Mouse (Mus musculus) liver, embryonic 13.5 days (tissue): ENCODE data around the gene Inafm1. TPM values are rescaled to one million over a fixed set of nuclear protein-coding genes. Genes with fewer than 3 reads are reported as not detected.

ENCODE experiments used
- polyA plus RNA-seq: library from polyadenylated mRNA; unstranded; fragments of >200 nt; fragmentation: Nextera tagmentation; extraction: Ambion mirVana; gene quantifications from 2 replicates; pipeline ENCODE4 v1.2.1, GENCODE M21; 2015

Gene Inafm1
- polyA plus RNA-seq, 1 experiment from 2014 or later, result 4.4 TPM

Other genes with a start within 250 kb of the Inafm1 start
- gene Bicra, start 225.7 kb downstream of the Inafm1 start, polyA plus RNA-seq, result 1.4 TPM in 2 replicates
- gene Zfp541, start 211.8 kb downstream of the Inafm1 start, polyA plus RNA-seq, result 0.02 TPM in 1 of 2 replicates, not detected in the other
- 159 and 165 TPM in 2 replicates for gene Napa, start 175.2 kb downstream of the Inafm1 start, polyA plus RNA-seq
- 11.1 and 11.5 TPM in 2 replicates for gene Kptn, start 153.7 kb downstream of the Inafm1 start, polyA plus RNA-seq
- gene Slc8a2, start 143.8 kb downstream of the Inafm1 start, polyA plus RNA-seq, result not detected in 2 replicates
- 2.1 and 2.3 TPM in 2 replicates for gene Meis3, start 98.5 kb downstream of the Inafm1 start, polyA plus RNA-seq
- gene Dhx34, start 51.6 kb downstream of the Inafm1 start, polyA plus RNA-seq, result 6.0 and 6.4 TPM in 2 replicates
- 0.72 and 0.77 TPM in 2 replicates for gene C5ar2, start 29.5 kb downstream of the Inafm1 start, polyA plus RNA-seq
- 1.4 TPM in 2 replicates for gene C5ar1, start 14.1 kb downstream of the Inafm1 start, polyA plus RNA-seq
- 12.6 and 17.5 TPM in 2 replicates for gene Ccdc9, start 13.2 kb upstream of the Inafm1 start, polyA plus RNA-seq
- 4.1 and 4.5 TPM in 2 replicates for gene Bbc3, start 34.8 kb upstream of the Inafm1 start, polyA plus RNA-seq
- gene Sae1, start 114.2 kb upstream of the Inafm1 start, polyA plus RNA-seq, result 144 and 161 TPM in 2 replicates
- gene Zc3h4, start 127.3 kb upstream of the Inafm1 start, polyA plus RNA-seq, result 8.2 and 8.3 TPM in 2 replicates
- gene Tmem160, start 179.2 kb upstream of the Inafm1 start, polyA plus RNA-seq, result 30.0 and 35.4 TPM in 2 replicates
- 0.13 and 0.16 TPM in 2 replicates for gene Npas1, start 204.1 kb upstream of the Inafm1 start, polyA plus RNA-seq